Mouse (Mus musculus) layer of hippocampus, adult 9-10 months (tissue): ENCODE data around the gene Lgals2.
"Not testable (repeated sequence)": the region's sequence is repeated elsewhere in the genome, so short reads cannot be mapped to it uniquely, and the experiment has no call there.

Experiments
- DNase-seq: peaks from one replicate; pipeline ENCODE4 v3.0.0; 2022; ENCODE audit warnings: low spot score

The Lgals2 gene

DNA sequence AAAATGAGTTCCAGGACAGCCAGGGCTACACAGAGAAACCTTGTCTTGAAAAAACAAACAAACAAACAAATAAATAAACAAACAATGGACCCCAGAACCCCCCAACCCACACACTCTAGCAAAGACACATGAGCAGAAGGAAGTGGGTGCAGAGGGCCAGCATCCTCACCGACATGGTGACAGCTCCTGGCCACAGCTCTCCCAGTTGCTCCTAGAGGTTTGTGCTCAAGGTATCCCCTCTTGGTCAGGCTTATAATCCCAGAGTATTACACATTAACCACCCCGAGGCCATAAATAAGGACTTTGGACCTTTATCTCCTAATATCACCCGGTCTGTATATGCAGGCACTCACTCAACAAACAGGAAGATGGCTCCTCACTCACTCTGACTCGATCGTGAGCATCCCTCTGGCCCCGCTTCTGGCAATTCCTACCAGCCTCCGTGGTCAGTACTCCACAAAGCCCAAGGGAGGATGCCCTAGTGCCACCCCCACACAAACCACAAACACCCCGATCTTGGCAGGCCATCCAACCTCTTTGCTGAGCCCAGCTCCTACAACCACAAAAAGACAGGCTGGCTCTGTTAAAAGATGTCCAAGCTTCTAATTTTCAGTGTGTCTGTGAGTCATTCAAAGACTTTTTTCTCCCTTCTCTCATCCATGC, at the start of gene Lgals2:
Gene Lgals2 (minus strand): TSS at position 227 of the 663 bp plus-strand sequence.
- no peak for DNase-seq

DNA sequence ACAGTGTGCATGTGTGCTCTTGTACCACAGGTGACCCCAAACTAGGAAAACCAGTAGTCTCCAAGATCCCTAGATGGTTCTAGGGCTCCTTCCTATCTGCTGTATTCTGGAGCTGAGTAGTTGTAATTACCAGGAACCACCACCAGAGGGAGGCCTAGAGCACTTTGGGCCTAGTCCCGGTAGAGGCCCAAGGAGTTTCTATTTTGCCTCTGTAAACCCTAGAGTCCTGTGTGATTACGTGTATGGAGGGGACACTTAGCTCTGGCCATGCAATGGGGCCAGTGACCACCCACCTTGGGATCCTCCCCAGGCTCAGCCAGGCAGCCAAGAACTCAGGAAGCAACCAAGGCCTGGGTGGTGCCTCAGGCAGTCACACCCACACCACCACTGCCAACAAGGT, 47.9 kb upstream of the Lgals2 start:
- DNase-seq, result peak; percentile 66

DNA sequence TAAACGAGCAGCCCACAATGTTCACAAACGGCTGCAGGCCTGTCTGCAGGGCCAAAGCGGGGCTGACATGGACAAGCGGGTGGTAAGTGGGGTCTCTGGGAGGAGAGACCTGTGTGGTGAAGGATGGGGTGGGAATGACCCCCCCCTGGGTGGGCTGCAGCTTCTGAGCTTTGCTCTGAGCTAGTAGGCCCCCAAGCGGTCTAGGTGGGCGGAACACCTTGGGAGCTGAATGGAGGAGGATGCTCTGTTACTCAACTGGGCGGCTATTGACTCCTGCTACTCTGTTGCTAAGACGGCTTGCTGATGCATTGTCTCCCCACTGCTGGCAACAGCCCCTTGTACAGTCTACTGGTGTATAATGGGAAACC, 46.1 kb upstream of the Lgals2 start:
- DNase-seq, result no peak

DNA sequence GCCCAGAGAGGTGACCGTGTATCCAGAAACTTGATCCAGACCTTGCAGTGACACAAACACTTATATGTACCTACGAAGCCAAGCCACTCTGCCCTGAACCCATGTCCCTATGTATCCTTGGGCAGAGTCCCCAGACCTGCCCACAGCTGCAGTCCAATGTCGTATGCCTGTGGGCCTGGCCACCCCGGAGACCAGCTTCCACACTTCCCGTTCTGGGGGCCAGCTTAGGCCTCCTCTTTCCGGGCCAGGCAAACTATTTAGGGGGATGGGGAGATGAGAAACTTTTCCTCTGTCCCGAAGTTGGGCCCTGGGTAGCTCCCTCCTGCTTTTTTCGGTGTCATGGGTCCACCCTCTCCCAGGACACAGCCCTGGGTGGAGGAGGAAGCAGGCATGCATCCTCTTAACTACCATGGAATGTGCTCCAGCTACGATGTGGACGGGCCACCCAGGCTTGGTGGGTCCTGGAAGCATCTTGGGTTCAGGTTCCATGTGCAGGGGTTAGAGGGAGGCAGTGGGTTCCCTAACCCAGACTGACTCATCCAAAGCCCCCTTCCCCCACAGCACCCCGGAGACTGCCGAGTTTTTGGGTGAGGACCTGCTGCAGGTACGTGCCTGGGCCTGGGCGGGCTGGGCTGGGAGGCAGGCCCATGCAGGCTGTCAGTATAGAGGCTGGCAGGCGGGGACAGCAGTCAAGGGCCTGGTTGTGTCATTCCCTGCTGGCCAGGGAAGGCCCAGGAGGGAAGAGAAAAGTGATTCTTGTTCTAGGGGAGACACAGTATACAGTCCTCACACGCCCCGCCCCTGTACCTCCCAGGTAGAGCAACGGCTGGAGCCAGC, 45.5 kb upstream of the Lgals2 start:
- no peak for DNase-seq

DNA sequence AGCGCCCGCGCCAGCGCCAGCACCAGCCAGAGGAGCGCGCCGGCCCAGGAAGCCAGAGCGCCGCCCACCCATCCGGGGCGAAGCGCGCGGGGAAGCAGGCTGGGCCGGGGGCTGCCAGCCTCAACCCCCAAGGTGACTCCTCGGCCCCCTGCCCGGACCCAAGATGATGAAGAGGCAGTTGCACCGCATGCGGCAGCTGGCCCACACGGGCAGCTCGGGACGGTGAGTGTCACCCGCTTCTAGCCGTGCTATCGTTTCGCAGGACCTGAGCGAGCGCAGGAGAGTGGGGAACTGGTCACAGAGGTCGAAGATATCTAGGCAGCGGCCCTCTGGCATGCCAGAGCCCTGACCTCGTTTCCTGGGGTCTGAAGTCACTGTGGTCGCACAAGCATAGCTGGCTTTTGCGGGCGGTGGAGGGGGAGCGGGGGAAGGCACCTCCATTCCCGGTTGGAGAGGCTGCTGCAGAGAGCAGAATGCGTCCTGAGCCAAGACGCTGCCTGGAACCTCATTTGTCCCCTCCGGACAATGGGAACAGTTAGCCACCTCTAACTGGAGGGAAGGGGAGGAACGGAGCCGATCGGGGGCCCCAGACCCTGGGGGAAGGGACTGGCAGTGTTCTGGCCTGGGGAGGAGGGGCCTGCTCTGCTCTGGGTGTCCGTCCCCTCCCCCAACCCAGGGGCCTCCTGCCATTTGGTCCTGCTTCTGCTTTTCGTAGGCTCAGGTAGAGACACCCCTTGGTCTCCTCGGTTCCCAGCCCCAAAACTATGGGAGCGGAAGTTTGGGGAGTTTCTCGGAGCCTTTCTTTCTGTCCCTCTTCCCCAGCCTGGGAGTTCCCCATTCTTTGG, 44.6 kb upstream of the Lgals2 start, which contains the start of gene Sh3bp1:
Gene Sh3bp1 (plus strand): TSS at position 29 of the 845 bp plus-strand sequence.
- DNase-seq, result no peak

DNA sequence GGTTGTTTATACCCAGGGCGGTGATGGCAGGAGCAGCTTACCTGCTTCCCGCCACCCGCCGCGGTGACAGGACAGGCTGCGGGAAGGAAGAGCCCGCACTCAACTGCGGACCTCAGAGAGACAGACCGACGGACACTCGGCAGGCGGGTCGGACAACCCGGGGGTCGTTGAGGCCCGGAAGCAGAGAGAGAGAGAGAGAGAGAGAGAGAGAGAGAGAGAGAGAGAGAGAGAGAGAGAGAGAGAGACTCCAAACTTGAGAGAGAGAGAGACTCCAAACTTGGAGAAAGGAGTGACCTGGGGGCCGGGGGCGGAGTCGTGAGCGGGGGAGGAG, 44.0 kb upstream of the Lgals2 start, which contains the start of gene Gm49510:
Gene Gm49510 (plus strand): TSS at position 259 of the 331 bp plus-strand sequence.
- no peak for DNase-seq

DNA sequence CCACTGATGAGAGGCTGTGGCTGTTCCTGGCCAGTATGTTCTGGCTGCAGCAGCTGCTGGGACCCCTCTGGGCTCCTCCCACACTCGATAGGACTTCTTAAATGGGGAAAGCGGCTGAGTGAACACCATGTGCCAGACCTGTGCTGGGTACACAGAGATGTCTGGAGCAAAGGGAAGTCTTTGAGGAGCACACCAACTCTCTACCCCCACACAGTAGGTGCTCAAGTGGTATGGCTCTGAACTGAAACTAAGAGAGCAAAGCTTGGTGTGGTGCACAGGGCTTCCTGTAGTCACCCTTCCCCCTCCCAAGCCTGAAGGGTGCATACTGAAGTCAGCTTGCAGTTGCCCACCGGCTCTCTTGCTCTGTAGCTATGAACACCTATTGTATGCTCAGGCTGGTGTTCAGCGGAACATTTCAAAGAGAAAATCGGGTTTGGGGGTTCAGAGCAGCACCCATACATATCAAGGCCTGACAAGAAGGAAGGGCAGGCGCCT, 43.2 kb upstream of the Lgals2 start:
- DNase-seq, result no peak

DNA sequence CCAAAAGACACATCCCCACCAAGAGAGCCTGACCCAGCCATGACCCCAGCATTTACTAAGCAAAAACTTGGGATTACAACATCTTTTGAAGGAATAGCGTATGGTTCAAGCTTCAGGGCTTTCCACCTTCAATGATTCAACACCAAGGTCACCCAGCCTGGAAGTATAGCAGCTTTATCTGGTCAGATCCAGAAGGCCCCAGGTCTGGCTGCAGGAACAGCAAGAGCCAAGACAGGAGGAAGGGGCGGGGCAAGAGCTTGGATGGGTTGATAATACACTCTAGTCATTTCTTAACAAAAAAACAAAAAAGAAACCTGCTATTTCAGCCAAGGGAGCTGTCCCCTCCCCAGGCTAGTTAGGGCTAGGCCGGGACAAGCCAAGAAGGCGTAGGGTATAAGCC, 42.2 kb upstream of the Lgals2 start:
- DNase-seq, result no peak

DNA sequence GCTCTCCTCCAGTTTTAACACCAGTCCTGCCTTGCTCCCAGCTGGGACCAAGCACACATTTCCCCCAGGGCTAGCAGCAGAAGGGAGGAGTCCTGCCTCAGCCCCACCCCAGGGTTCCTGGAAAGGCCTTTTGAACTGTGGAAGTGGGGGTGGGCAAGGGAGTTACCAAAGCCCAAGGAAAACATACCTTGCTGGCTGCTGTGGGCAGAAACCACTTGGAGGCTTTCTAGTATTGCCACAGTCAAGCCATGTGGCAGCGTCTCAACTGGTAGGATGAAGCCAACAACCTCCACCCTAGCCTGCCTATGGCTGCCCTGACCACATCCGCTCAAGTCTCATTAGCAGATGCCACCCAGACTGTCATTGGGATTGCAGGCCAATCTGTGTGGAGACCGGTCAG, 40.8 kb upstream of the Lgals2 start:
- no peak for DNase-seq

DNA sequence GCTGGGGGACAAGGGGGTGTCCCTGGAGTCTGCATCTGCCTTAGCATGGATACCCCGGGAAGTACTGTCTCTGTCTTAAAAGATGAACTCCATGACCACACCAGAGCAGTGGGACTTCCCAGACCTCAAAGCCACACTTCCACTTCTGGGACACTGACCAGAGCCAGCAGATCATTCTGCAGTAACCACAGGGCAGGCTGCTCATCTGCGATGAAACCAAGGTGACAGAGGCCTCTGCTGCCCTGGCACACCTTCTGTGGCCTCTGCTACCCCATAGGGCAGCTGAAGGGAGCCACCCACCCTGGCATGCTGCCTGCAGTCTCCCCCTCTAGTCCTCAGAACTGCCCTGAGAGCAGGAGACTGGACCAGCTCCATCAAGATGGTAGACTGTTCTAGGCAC, 40.4 kb upstream of the Lgals2 start:
- no peak for DNase-seq

DNA sequence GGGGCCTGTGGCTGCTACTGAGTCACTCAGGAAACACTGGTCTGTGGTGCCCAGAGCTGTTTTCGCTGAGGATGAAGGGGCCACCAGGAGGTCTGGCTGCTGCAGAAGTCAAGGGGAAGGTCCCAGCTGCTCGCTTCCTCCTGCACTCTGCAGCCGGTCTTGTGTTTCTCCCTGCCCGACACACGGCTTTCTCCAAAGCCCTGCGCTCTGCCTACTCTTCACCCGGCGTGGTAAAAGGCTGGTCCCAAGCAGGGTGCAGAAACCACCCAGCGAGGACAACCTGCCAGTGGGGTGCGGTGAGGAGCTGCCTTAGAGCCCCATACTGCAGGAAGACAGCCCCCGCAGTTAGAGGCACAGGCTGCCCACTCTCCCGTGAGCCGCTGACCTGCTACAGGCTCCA, 39.4 kb upstream of the Lgals2 start:
- no peak for DNase-seq

DNA sequence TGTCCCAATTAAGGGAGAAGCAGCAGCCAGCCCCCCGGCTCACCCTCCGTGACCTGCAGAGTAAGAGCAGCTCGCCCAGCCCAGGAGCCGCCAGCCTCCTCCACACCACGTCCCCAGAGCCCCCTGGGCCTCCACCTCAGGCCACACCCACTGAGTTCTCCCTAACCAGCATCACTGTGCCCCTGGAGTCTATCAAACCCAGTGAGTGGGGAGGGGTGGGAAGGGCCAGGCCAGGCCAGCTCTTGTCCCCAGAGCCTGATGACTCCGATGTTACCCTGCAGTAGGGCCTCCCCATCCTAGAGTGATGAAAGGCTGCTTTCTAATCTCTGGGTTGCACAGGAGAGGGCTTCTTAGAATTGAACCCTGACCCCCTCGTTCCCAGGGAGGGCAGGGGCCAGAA, 37.1 kb upstream of the Lgals2 start:
- no peak for DNase-seq

DNA sequence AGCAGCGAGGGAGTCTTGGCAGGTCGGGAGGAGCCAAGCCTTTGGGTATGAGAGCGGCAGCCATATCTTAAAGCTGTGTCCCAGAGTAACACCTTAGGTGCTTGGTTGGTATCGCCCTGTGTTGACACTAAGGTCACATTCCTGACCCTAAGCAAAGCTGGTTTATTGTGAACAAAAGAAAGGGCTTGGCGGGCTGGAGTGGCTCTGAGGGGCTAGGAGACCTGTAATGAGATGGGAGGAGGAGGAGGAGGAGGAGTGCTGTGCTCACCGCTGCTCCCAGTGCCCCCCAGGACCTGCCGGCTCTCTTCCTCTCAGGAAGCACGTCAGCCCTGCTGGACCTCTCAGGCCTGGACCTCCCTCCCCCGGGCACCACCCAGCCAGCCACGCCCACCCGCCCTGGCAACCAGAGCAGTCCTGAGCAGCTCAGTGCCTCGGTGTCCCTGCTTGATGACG, 34.1 kb upstream of the Lgals2 start:
- DNase-seq, result no peak

DNA sequence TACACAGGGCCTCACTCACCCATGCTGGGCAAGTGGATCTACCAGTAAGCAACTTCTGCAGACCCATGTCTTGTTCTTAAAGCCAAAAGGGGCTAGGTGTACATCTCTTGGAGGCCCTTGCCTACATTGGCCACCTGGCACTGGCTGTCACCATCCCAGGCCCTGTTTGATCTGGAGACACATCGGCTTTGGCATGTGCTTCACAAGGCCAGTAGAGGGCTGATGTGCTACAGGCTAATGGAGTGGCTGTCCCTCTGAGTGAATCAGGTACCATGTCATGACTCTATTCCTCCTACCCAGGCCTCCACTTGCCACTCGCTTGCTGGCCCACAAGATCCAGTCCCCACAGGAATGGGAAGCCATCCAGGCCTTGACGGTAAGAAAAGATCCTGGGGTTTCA, 26.5 kb upstream of the Lgals2 start:
- no peak for DNase-seq

DNA sequence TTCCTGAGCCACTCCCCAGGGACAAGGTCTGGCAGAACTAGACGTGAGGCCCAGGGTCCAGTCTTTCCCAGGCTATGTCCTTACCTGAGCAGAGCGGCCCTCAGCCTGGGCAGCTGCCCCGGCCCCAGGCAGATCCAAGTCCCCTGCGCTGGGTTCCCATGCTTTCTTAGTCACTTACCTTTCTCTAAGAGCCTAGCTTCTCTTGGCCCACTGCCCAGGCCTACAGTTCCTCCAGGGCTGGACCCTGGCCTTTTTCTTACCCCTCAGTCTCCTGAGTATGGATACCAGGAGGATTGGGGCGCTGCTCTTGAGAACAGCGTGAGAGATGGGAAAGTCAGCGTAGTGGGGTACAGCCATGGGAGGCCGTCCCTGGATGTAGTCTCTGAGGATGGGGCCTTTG, 25.1 kb upstream of the Lgals2 start:
- DNase-seq, result no peak

DNA sequence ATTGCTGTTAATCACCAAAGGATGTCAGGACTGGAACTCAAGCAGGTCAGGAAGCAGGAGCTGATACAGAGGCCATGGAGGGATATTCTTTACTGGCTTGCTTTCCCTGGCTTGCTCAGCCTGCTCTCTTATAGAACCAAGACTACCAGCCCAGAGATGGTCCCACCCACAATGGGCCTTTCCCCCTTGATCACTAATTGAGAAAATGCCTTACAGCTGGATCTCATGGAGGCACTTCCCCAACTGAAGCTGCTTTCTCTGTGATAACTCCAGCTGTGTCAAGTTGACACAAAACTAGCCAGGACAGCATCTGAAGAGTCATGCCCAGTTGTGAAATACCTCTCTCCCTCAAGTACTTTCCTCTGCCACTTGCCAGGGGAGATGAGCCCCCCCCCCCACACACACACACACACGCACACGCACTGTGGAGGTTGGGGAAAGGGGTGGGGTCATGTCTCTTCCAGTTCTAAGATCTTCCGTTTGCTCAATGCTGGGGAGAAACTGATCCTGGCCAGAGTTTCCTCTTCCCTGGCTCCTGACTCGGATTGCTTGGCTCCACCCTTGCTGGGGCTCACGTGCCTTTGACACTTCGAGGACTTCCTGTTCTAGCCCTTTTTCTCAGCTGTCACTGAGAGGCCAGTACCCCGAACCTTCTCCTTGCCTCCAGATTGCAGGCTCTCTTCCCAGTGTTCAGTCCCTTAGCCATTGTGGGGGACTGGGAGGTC, 23.6 kb upstream of the Lgals2 start:
- not testable (repeated sequence) for DNase-seq

DNA sequence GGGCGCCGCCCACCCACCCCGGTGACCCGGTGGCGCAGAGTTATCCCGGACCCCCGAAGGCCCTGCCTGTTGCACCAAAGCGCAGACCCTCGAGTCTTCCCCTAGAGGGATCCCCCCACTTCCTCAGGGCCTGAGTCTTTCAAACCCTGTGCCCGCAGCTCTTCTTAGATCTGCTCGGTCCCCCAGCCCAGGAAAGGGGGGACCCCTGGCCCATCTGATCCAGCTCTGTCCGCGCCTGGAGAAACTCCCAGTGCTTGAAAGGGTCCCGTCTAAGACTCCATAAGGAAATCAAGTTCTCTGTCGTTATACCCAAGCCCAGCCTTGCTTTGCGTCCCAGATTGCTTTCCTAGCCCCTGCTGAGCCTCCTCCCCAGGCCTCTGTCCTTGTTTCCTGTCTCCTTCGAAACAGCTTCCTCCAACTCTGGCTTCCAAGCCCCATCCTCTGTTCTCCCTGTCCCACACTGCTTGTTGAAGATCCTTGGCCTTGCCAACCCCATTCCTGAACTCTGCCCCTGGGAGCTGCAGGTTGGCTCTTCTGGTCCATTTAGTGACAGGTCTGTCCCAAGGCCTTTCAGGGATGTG, 22.6 kb upstream of the Lgals2 start:
- no peak for DNase-seq

DNA sequence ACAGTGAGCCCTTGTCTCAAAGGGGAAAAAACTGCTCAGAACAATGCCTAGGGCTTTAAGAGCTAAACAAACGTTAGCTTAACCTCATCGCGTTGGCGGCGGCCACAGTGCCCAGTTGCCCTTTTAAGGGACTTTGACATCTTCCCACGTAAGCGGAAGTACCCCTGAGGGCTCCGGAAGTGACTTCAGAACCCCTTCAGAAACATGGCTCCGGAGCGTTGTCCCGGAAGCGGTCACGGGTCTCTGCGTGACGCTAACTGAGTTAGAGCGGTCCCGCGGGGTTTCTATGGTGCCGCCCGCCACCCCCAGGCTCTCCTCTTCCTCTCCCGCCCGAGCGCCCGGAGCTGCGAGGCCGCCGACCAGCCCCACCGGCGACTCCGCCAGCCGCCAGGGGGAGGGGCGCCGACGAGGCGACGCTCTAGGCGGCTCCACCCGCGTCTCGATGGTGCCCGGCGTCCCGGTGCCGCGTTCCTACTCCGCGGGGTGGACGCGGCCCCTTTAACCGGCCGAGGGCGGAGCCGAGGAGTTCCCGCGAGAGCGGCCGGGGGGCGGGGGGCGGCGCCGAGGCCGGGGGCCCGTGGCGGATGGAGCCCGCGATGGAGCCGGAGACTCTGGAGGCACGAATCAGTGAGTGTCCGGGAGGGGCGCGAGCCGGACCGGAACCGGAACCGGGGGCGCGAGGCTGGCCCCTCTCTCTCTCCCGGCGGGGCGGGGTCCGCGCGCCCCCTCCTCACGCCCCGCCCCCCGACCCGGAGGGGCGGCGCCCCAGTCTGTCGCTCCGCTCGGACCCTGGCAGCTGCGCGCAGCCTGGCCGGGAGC, 21.9 kb upstream of the Lgals2 start, which contains the start of gene Gga1:
Gene Gga1 (plus strand): TSS at position 200 of the 819 bp plus-strand sequence.
- peak; percentile 97 for DNase-seq

DNA sequence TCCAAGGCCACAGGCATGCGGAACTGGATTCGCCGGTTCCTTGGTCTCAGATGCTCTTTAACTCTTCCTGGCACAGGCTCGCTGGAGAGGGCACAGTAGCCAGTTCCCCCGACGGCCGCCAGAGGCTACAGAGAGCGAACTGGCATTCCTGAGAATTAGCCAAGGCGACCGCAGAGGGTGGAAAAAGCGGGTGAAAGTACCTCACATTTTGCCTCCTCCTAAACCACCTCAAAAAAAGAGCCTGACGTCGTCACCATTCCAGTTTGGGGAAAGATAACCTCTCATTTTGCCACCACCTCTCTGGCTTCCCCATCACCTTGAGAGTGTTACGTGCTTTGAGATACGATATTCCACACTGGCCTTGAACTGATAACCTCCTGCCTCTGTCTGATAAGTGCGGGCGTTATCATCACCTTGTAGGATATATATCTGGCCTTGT, 20.9 kb upstream of the Lgals2 start:
- peak; percentile 45 for DNase-seq

DNA sequence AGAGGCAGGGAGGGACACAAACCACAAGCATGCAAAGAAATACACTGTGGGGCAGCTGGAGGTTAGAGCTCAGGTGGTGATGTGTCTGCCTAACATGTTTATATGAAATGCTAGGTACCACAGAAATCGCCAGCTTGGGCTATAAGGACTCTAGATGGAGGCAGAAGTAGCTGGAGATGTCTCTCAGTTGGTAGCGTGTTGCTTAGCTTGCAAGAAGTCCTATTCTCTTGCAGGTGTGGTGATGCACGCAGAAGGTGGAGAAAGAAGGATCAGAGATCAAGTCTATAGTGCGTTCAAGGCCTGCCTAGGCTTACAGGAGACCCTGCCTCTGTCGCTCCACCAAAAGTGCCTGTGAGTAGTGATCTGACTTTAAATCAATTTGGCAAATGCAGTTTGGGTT, 20.2 kb upstream of the Lgals2 start:
- DNase-seq, result no peak
